Mouse (Mus musculus): Measurements from ENCODE around the gene Prodh2. TPM values are rescaled to one million over a fixed set of nuclear protein-coding genes. Genes with fewer than 3 reads are reported as not detected.

Prodh2 gene
- total and polyA plus RNA-seq, 2 experiments from 2014 or later = not detected

- H3K4me1 ChIP-seq (ENCODE audit: insufficient read depth, low read length) = peaks cover 8% of the 10 kb centered on the region; the same call in 1 of the 2 replicates
- peak overlapping the region; percentile 29; the same call in 1 of the 2 replicates for H3K4me2 ChIP-seq (ENCODE audit: low read depth, low read length, poor library complexity, severe bottlenecking)
- DNase-seq (ENCODE audit: low spot score) (no peak), ATAC-seq (ENCODE audit: low FRiP score) (no peak)
- no peaks in the 10 kb centered on the region for H3K36me3 ChIP-seq (ENCODE audit: insufficient read depth, low read length)
- peaks cover 47% of the 10 kb centered on the region for H3K27me3 ChIP-seq (ENCODE audit: insufficient read depth, low read length)
- H3K4me3 ChIP-seq (ENCODE audit: low read depth, low read length) = peak overlapping the region; percentile 19
- H3K27ac ChIP-seq (ENCODE audit: low read depth, low read length) = no peak overlapping the region
- no peak for TF ChIP-seq CTCF (IDR thresholded peaks at IDR 0.05)
- 21% methylated on average over 25 of the region's 25 CpGs for WGBS
- H3K9me3 ChIP-seq (ENCODE audit: low read length) = no peaks in the 10 kb centered on the region
- H3K9ac ChIP-seq (replicated peaks; ENCODE audit: low read length, poor library complexity, severe bottlenecking) = no peak overlapping the region
Measured at GRCm38 (mm10) chr7:30453327-30453726, 40.1 kb upstream of the Prodh2 start.

GRCm38 (mm10) chr7:30453766-30454165, 39.7 kb upstream of the Prodh2 start:
- Histone ChIP-seq H3K4me2 (ENCODE audit: low read depth, low read length, poor library complexity, severe bottlenecking) (peak overlapping the region; percentile 29; the same call in 1 of the 2 replicates), H3K9ac (replicated peaks; ENCODE audit: low read length, poor library complexity, severe bottlenecking) (no peak overlapping the region), H3K27ac (ENCODE audit: low read depth, low read length) (no peak overlapping the region), H3K36me3 (ENCODE audit: insufficient read depth, low read length) (no peaks in the 10 kb centered on the region), H3K4me1 (ENCODE audit: insufficient read depth, low read length) (peaks cover 8% of the 10 kb centered on the region; the same call in 1 of the 2 replicates), H3K4me3 (ENCODE audit: low read depth, low read length) (peak overlapping the region; percentile 19; the same call in 1 of the 2 replicates), H3K9me3 (ENCODE audit: low read length) (no peaks in the 10 kb centered on the region), H3K27me3 (ENCODE audit: insufficient read depth, low read length) (peaks cover 48% of the 10 kb centered on the region)
- ATAC-seq (ENCODE audit: low FRiP score) (no peak), DNase-seq (ENCODE audit: low spot score) (no peak)
- TF ChIP-seq CTCF (IDR thresholded peaks at IDR 0.05) = no peak
- 3% methylated on average over 25 of the region's 25 CpGs for WGBS

- Histone ChIP-seq H3K9me3 (ENCODE audit: low read length) (no peaks in the 10 kb centered on the region), H3K27ac (ENCODE audit: low read depth, low read length) (no peak overlapping the region), H3K4me1 (ENCODE audit: insufficient read depth, low read length) (peaks cover 8% of the 10 kb centered on the region; the same call in 1 of the 2 replicates), H3K36me3 (ENCODE audit: insufficient read depth, low read length) (no peaks in the 10 kb centered on the region), H3K4me2 (ENCODE audit: low read depth, low read length, poor library complexity, severe bottlenecking) (no peak overlapping the region), H3K4me3 (ENCODE audit: low read depth, low read length) (no peak overlapping the region), H3K27me3 (ENCODE audit: insufficient read depth, low read length) (peaks cover 48% of the 10 kb centered on the region), H3K9ac (replicated peaks; ENCODE audit: low read length, poor library complexity, severe bottlenecking) (no peak overlapping the region)
- DNase-seq (ENCODE audit: low spot score) (no peak), ATAC-seq (ENCODE audit: low FRiP score) (no peak)
- 14% methylated on average over 6 of the region's 6 CpGs for WGBS
- no peak for TF ChIP-seq CTCF (IDR thresholded peaks at IDR 0.05)
Measured at GRCm38 (mm10) chr7:30454259-30454658, 39.2 kb upstream of the Prodh2 start.

- Histone ChIP-seq H3K4me1 (ENCODE audit: insufficient read depth, low read length) (peaks cover 8% of the 10 kb centered on the region; the same call in 1 of the 2 replicates), H3K36me3 (ENCODE audit: insufficient read depth, low read length) (no peaks in the 10 kb centered on the region), H3K4me2 (ENCODE audit: low read depth, low read length, poor library complexity, severe bottlenecking) (peak overlapping the region; percentile 59), H3K9ac (replicated peaks; ENCODE audit: low read length, poor library complexity, severe bottlenecking) (no peak overlapping the region), H3K4me3 (ENCODE audit: low read depth, low read length) (peak overlapping the region; percentile 29; the same call in 1 of the 2 replicates), H3K27ac (ENCODE audit: low read depth, low read length) (no peak overlapping the region), H3K9me3 (ENCODE audit: low read length) (no peaks in the 10 kb centered on the region), H3K27me3 (ENCODE audit: insufficient read depth, low read length) (peaks cover 63% of the 10 kb centered on the region)
- DNase-seq (ENCODE audit: low spot score) (no peak), ATAC-seq (ENCODE audit: low FRiP score) (no peak)
- TF ChIP-seq CTCF (IDR thresholded peaks at IDR 0.05) = no peak
- WGBS = 2% methylated on average over 9 of the region's 9 CpGs
Measured at GRCm38 (mm10) chr7:30456487-30456886, 36.9 kb upstream of the Prodh2 start.

GRCm38 (mm10) chr7:30456911-30457628, 36.4 kb upstream of the Prodh2 start:
- no peak overlapping the region for H3K27ac ChIP-seq (ENCODE audit: low read depth, low read length)
- H3K36me3 ChIP-seq (ENCODE audit: insufficient read depth, low read length) = no peaks in the 10 kb centered on the region
- ATAC-seq (ENCODE audit: low FRiP score) = no peak
- peaks cover 8% of the 10 kb centered on the region; the same call in 1 of the 2 replicates for H3K4me1 ChIP-seq (ENCODE audit: insufficient read depth, low read length)
- no peak for DNase-seq (ENCODE audit: low spot score)
- no peak for TF ChIP-seq CTCF (IDR thresholded peaks at IDR 0.05)
- H3K4me2 ChIP-seq (ENCODE audit: low read depth, low read length, poor library complexity, severe bottlenecking) = peak overlapping the region; percentile 59
- no peaks in the 10 kb centered on the region for H3K9me3 ChIP-seq (ENCODE audit: low read length)
- peaks cover 69% of the 10 kb centered on the region for H3K27me3 ChIP-seq (ENCODE audit: insufficient read depth, low read length)
- no peak overlapping the region for H3K9ac ChIP-seq (replicated peaks; ENCODE audit: low read length, poor library complexity, severe bottlenecking)
- H3K4me3 ChIP-seq (ENCODE audit: low read depth, low read length) = peak overlapping the region; percentile 29
- 1% methylated on average over 30 of the region's 31 CpGs for WGBS
